Mouse (Mus musculus) heart, embryonic 14.5 days (tissue): ENCODE measurements at regions not wholly inside any gene's neighbourhood (a gene's known extent, or its start where the extent isn't known, plus 50 kb on each side); places are given as distances from the start of the nearest gene placed in this dataset.

ENCODE experiments used
- ATAC-seq: fragments of 200-750 bp; cut with Nextera tagmentation; 2 replicates; pipeline ENCODE4 v1.8.0; 2017; ENCODE audit warnings: low read depth, moderate TSS enrichment; ENCODE audit not compliant: insufficient number of reproducible peaks, insufficient read depth, low FRiP score
- H3K27ac ChIP-seq, 2 experiments: fragments of 200-500 bp in 1 of 2; fragments of 300-500 bp in 1 of 2; sonication (generic) in 1 of 2; replicated peaks in 1 of 2; 2 replicates each; pipeline ENCODE4 v1.5.1; 2012 to 2014; ENCODE audit warnings: low read depth in 2 of 2, low read length in 2 of 2, control low read depth in 1 of 2, mild to moderate bottlenecking in 1 of 2, mixed read lengths in 1 of 2; ENCODE audit not compliant: control insufficient read depth in 1 of 2, insufficient read depth in 1 of 2
- H3K27me3 ChIP-seq: fragments of 300-500 bp; sonication (generic); 2 replicates; pipeline ENCODE4 v1.6.1; 2014; ENCODE audit warnings: mild to moderate bottlenecking, low read length, control low read depth; ENCODE audit not compliant: control insufficient read depth, insufficient read depth
- H3K36me3 ChIP-seq: fragments of 300-500 bp; sonication (generic); 2 replicates; pipeline ENCODE4 v1.6.1; 2014; ENCODE audit warnings: mild to moderate bottlenecking, control low read depth, low read length, mixed read lengths; ENCODE audit not compliant: control insufficient read depth, insufficient read depth
- H3K4me1 ChIP-seq, 2 experiments: fragments of 200-500 bp in 1 of 2; fragments of 300-500 bp in 1 of 2; sonication (generic) in 1 of 2; 2 replicates each; pipeline ENCODE4 v1.6.1; 2012 to 2014; ENCODE audit warnings: low read length in 2 of 2, control low read depth in 1 of 2, mixed read lengths in 1 of 2; ENCODE audit not compliant: control insufficient read depth in 2 of 2, insufficient read depth in 2 of 2
- H3K4me2 ChIP-seq: fragments of 300-500 bp; sonication (generic); 2 replicates; pipeline ENCODE4 v1.6.1; 2014; ENCODE audit warnings: mild to moderate bottlenecking, low read length
- H3K4me3 ChIP-seq, 2 experiments: fragments of 200-500 bp in 1 of 2; fragments of 300-500 bp in 1 of 2; sonication (generic) in 1 of 2; 2 replicates each; pipeline ENCODE4 v1.5.1; 2012 to 2014; ENCODE audit warnings: low read length in 2 of 2, mild to moderate bottlenecking in 2 of 2, control low read depth in 1 of 2, low read depth in 1 of 2, moderate library complexity in 1 of 2; ENCODE audit not compliant: control insufficient read depth in 1 of 2, insufficient read depth in 1 of 2
- H3K9ac ChIP-seq: fragments of 300-500 bp; sonication (generic); 2 replicates; pipeline ENCODE4 v1.6.1; 2014; ENCODE audit warnings: mild to moderate bottlenecking, low read length
- H3K9me3 ChIP-seq: fragments of 300-500 bp; sonication (generic); 2 replicates; pipeline ENCODE4 v1.6.1; 2016; ENCODE audit warnings: low read length, control low read depth; ENCODE audit not compliant: control insufficient read depth
- WGBS: fragments of 180-500 bp; shearing (Covaris S2); extraction: QIAGEN DNeasy Blood & Tissue Kit; methylation state at CpG from one replicate; pipeline ENCODE4 v1.1.7; 2014; 5-methylcytosine and 5-hydroxymethylcytosine counted together

- H3K9me3 ChIP-seq = no peaks in the 10 kb centered on the region
- H3K4me1 ChIP-seq = no peaks in the 10 kb centered on the region
- H3K4me2 ChIP-seq = no peak overlapping the region
- no peaks in the 10 kb centered on the region for H3K36me3 ChIP-seq
- H3K27me3 ChIP-seq = no peaks in the 10 kb centered on the region
- 59% methylated on average over 1 of the region's 1 CpGs for WGBS
- no peak overlapping the region for H3K4me3 ChIP-seq
- no peak overlapping the region for H3K9ac ChIP-seq
- H3K27ac ChIP-seq = no peak overlapping the region
- no peak for ATAC-seq
Observed at GRCm38 (mm10) chr15:62735334-62735733, 1109.6 kb downstream of the Gsdmc2 start.

- Histone ChIP-seq H3K27ac (no peak overlapping the region), H3K4me1 (no peaks in the 10 kb centered on the region), H3K27me3 (no peaks in the 10 kb centered on the region), H3K9ac (no peak overlapping the region), H3K4me2 (no peak overlapping the region), H3K9me3 (no peaks in the 10 kb centered on the region), H3K36me3 (no peaks in the 10 kb centered on the region), H3K4me3 (no peak overlapping the region)
- no peak for ATAC-seq
- WGBS = 45% methylated on average over 3 of the region's 3 CpGs
Observed at GRCm38 (mm10) chr15:62734900-62735299, 1110.1 kb downstream of the Gsdmc2 start.

- no peak for ATAC-seq
- Histone ChIP-seq H3K4me1 (no peaks in the 10 kb centered on the region), H3K4me2 (no peak overlapping the region), H3K9ac (no peak overlapping the region), H3K27me3 (no peaks in the 10 kb centered on the region), H3K27ac (no peak overlapping the region), H3K4me3 (no peak overlapping the region), H3K36me3 (no peaks in the 10 kb centered on the region), H3K9me3 (no peaks in the 10 kb centered on the region)
- 55% methylated on average over 3 of the region's 3 CpGs for whole genome bisulfite sequencing
Observed at GRCm38 (mm10) chr15:62730524-62730923, 1114.5 kb downstream of the Gsdmc2 start.

GRCm38 (mm10) chr15:62714265-62714664 is 1130.7 kb downstream of the Gsdmc2 start:
- H3K4me3 ChIP-seq = no peak overlapping the region
- H3K27me3 ChIP-seq = no peaks in the 10 kb centered on the region
- H3K9me3 ChIP-seq = no peaks in the 10 kb centered on the region
- no peak for ATAC-seq
- H3K36me3 ChIP-seq = no peaks in the 10 kb centered on the region
- WGBS = 52% methylated on average over 3 of the region's 3 CpGs
- no peak overlapping the region for H3K27ac ChIP-seq
- no peaks in the 10 kb centered on the region for H3K4me1 ChIP-seq
- no peak overlapping the region for H3K9ac ChIP-seq
- no peak overlapping the region for H3K4me2 ChIP-seq

GRCm38 (mm10) chr15:62712543-62713131 is 1132.3 kb downstream of the Gsdmc2 start:
- Histone ChIP-seq H3K27ac (no peak overlapping the region), H3K9ac (no peak overlapping the region), H3K4me1 (no peaks in the 10 kb centered on the region), H3K36me3 (no peaks in the 10 kb centered on the region), H3K4me3 (no peak overlapping the region), H3K27me3 (no peaks in the 10 kb centered on the region), H3K9me3 (no peaks in the 10 kb centered on the region), H3K4me2 (no peak overlapping the region)
- no peak for ATAC-seq
- WGBS = 73% methylated on average over 9 of the region's 9 CpGs

GRCm38 (mm10) chr15:62712060-62712542 is 1132.9 kb downstream of the Gsdmc2 start:
- 81% methylated on average over 3 of the region's 3 CpGs for WGBS
- H3K4me3 ChIP-seq = no peak overlapping the region
- H3K27ac ChIP-seq = no peak overlapping the region
- no peaks in the 10 kb centered on the region for H3K9me3 ChIP-seq
- no peak overlapping the region for H3K9ac ChIP-seq
- ATAC-seq = no peak
- H3K27me3 ChIP-seq = no peaks in the 10 kb centered on the region
- H3K4me2 ChIP-seq = no peak overlapping the region
- no peaks in the 10 kb centered on the region for H3K36me3 ChIP-seq
- no peaks in the 10 kb centered on the region for H3K4me1 ChIP-seq

GRCm38 (mm10) chr15:62709546-62709945 is 1135.4 kb downstream of the Gsdmc2 start:
- Histone ChIP-seq H3K4me1 (no peaks in the 10 kb centered on the region), H3K4me3 (no peak overlapping the region), H3K27ac (no peak overlapping the region), H3K9me3 (no peaks in the 10 kb centered on the region), H3K27me3 (no peaks in the 10 kb centered on the region), H3K36me3 (no peaks in the 10 kb centered on the region), H3K9ac (no peak overlapping the region), H3K4me2 (no peak overlapping the region)
- WGBS = 63% methylated on average over 2 of the region's 2 CpGs
- ATAC-seq = no peak

- no peaks in the 10 kb centered on the region for H3K27me3 ChIP-seq
- no peaks in the 10 kb centered on the region for H3K9me3 ChIP-seq
- no peak overlapping the region for H3K27ac ChIP-seq
- H3K9ac ChIP-seq = no peak overlapping the region
- ATAC-seq = no peak
- H3K4me1 ChIP-seq = no peaks in the 10 kb centered on the region
- H3K4me2 ChIP-seq = no peak overlapping the region
- no peaks in the 10 kb centered on the region for H3K36me3 ChIP-seq
- H3K4me3 ChIP-seq = no peak overlapping the region
- WGBS = 52% methylated on average over 1 of the region's 1 CpGs
Observed at GRCm38 (mm10) chr15:62698559-62698958, 1146.4 kb downstream of the Gsdmc2 start.
